Mouse (Mus musculus): ENCODE measurements at regions not wholly inside any gene's neighbourhood (a gene's known extent, or its start where the extent isn't known, plus 50 kb on each side); places are given as distances from the start of the nearest gene placed in this dataset.

DNA sequence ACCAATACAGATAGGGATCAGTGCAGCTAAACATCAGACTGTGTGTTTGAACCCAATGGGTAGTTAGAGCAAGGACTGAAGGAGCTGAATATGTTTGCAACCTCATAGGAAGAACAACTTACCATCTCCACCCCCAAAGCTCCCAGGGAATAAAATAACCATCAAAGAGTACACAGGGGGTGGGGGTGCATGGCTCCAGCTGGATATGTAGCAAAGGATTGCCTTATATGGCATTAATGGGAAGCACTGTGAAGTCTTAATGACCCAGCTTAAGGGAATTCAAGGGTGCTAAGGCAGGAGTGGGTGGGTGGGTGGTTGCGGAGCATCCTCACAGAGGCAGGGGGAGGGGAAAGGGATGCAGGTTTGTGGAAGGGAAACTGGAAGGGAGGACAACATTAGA is 404.0 kb upstream of the Gm12887 start:
- no peak for DNase-seq

DNA sequence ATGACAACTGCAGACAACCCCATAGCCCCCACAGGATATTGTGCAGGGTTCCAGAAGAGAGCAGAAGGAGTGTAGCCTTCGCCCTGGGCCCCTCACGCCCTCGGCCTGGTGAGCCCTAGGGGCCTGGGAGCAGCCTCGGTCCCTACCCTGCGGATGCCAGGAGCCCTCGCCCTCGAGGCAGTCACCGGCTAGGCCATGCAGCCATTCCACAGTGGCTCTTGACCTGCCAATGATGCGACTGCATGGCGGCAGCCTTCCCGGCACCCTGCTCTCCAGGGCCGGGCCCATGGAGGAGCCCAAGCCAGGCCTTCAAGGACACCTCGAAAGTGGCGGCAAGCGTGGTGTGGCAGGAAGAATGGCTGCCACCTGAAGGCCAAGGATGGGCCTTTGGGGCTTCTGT is 401.0 kb upstream of the Gm12887 start:
- no peak for DNase-seq

DNA sequence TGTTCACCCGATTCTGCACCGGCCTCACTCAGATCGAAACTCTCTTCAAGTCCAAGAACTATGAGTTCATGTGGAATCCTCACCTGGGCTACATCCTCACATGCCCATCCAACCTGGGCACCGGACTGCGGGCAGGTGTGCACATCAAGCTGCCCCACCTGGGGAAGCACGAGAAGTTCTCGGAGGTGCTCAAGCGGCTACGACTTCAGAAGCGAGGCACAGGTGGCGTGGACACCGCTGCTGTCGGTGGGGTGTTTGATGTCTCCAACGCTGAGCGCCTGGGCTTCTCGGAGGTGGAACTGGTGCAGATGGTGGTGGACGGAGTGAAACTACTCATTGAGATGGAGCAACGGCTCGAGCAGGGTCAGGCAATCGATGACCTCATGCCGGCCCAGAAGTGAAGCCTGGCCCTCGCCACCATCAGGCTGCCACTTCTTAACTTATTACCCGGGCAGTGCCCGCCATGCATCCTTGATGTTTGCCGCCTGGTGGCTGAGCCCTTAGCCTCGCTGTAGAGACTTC is 387.1 kb upstream of the Gm12887 start:
- peak in 1 of 2 experiments; percentile 5 for DNase-seq

DNA sequence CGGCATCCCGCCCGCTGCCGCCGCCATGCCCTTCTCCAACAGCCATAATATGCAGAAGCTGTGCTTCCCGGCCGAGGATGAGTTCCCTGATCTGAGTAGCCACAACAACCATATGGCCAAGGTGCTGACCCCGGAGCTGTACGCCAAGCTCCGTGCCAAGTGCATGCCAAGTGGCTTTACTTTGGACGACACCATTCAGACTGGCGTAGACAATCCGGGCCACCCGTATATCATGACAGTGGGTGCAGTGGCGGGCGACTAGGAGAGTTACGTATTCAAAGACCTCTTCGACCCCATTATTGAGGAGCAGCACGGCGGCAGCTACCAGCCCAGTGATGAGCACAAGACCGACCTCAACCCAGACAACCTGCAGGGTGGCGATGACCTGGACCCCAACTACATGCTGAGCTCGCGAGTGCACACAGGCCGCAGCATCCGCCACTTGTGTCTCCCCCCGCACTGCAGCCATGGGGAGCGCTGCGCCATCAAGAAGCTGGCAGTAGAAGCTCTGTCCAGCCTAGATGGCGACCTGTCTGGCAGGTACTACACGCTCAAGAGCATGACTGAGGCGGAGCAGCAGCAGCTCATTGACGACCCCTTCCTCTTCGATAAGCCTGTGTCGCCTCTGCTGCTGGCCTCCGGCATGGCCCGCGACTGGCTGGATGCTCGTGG is 386.4 kb upstream of the Gm12887 start:
- DNase-seq, result no peak

DNA sequence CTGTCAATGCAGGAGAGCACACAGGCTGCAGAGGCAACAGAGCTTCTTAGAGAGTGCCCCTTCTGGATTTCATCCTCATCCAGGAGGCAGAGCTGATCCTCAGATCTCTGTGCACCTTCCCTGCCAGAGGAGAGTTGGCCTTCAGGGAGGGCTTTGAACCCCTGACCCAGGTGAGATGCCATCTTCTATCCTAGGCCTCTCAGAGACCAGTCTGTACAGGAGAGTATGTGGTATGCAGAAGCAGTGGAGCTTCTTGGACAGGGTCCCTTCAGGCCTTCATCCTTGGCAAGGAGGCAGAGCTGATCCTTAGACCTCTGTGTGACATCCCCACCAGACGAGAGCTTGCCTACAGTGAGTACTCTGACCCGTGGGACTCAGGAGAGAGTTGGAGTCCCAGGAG is 364.8 kb upstream of the Gm12887 start:
- no peak for DNase-seq

DNA sequence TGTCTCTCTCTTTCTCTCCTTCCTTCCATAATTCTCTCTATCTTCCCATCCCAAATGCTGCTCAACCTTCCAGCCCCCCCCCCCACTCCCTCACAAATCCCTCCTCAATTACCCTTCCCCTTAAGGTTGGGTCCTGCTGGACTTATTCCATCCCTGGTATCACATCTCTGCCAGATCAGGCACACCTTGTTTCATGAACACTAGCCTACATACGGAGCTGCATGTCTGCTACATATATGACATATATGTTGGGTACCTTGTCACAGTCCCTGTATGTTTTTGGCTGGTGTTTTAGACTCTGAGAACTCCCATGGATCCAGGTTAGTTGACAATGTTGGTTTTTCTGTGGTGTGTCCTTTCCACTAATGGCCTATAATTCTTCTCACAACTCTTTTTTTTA is 363.5 kb upstream of the Gm12887 start:
- no peak for DNase-seq

DNA sequence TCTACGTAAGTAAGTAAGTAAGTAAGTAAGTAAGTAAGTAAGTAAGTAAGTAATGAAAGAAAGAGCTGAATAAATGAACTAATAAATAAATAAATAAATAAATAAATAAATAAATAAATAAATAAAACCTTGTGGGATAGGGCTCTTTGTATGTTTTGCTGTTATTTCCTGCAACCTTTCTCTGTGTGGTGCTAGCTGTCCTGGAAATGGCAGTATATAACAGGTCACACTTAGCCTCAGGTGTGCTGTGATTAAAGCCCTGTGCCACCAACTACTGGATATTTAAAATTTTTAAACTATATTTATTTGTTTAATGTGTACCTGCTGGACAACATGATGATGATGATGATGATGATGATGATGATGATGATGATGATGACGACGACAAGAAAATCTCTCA is 353.9 kb upstream of the Gm12887 start:
- DNase-seq, result no peak

Data from cerebellum, adult 18-20 months (tissue).